Mouse (Mus musculus) intestine, embryonic 16.5 days (tissue): ENCODE measurements around the gene Aup1. TPM values are rescaled to one million over a fixed set of nuclear protein-coding genes. Genes with fewer than 3 reads are reported as not detected.

Experiments used
- ATAC-seq: fragments of 200-750 bp; cut with Nextera tagmentation; 2 replicates; pipeline ENCODE4 v1.8.0; 2017; ENCODE audit warnings: moderate TSS enrichment, moderate library complexity
- H3K27ac ChIP-seq: fragments of 300-500 bp; sonication (generic); 2 replicates; pipeline ENCODE4 v1.5.1; 2014; ENCODE audit warnings: mild to moderate bottlenecking, low read length
- H3K27me3 ChIP-seq: fragments of 300-500 bp; sonication (generic); replicated peaks from 2 replicates; pipeline ENCODE4 v1.6.1; 2014; ENCODE audit warnings: low read length, control low read depth, mixed read lengths; ENCODE audit not compliant: control insufficient read depth, insufficient read depth
- H3K36me3 ChIP-seq: fragments of 300-500 bp; sonication (generic); 2 replicates; pipeline ENCODE4 v1.6.1; 2014; ENCODE audit warnings: low read length, control low read depth; ENCODE audit not compliant: control insufficient read depth, insufficient read depth
- H3K4me1 ChIP-seq: fragments of 300-500 bp; sonication (generic); 2 replicates; pipeline ENCODE4 v1.6.1; 2014; ENCODE audit warnings: low read length, control low read depth, mixed read lengths; ENCODE audit not compliant: control insufficient read depth, insufficient read depth
- H3K4me2 ChIP-seq: fragments of 300-500 bp; sonication (generic); 2 replicates; pipeline ENCODE4 v1.6.1; 2014; ENCODE audit warnings: low read depth, low read length, control low read depth
- H3K4me3 ChIP-seq: fragments of 300-500 bp; sonication (generic); 2 replicates; pipeline ENCODE4 v1.5.1; 2014; ENCODE audit warnings: mild to moderate bottlenecking, low read length
- H3K9ac ChIP-seq: fragments of 300-500 bp; sonication (generic); 2 replicates; pipeline ENCODE4 v1.6.1; 2014; ENCODE audit warnings: low read depth, low read length
- H3K9me3 ChIP-seq: fragments of 300-500 bp; sonication (generic); 2 replicates; pipeline ENCODE4 v1.6.1; 2016; ENCODE audit warnings: low read length, control low read depth; ENCODE audit not compliant: control insufficient read depth
- WGBS: fragments of 180-500 bp; shearing (Covaris S2); extraction: QIAGEN DNeasy Blood & Tissue Kit; methylation state at CpG from one replicate; pipeline ENCODE4 v1.1.7; 2014; 5-methylcytosine and 5-hydroxymethylcytosine counted together
- polyA plus RNA-seq: library from polyadenylated mRNA; unstranded; fragments of >200 nt; fragmentation: Nextera tagmentation; extraction: Ambion mirVana; gene quantifications from 2 replicates; pipeline ENCODE4 v1.2.1, GENCODE M21; 2015

Aup1 gene
- polyA plus RNA-seq, 1 experiment from 2014 or later = 265 TPM

GRCm38 (mm10) chr6:83025221-83025620 is 29.1 kb upstream of the Aup1 start:
- H3K4me1 ChIP-seq = no peaks in the 10 kb centered on the region
- peaks cover 3% of the 10 kb centered on the region for H3K27me3 ChIP-seq
- WGBS = 95% methylated on average over 4 of the region's 4 CpGs
- no peak overlapping the region for H3K4me3 ChIP-seq
- H3K9ac ChIP-seq = no peak overlapping the region
- H3K9me3 ChIP-seq = no peaks in the 10 kb centered on the region
- ATAC-seq = no peak
- no peak overlapping the region for H3K27ac ChIP-seq
- no peak overlapping the region for H3K4me2 ChIP-seq
- no peaks in the 10 kb centered on the region for H3K36me3 ChIP-seq

GRCm38 (mm10) chr6:83027293-83027692 is 27.0 kb upstream of the Aup1 start:
- no peak overlapping the region for H3K27ac ChIP-seq
- no peak overlapping the region for H3K4me2 ChIP-seq
- no peaks in the 10 kb centered on the region for H3K9me3 ChIP-seq
- peaks cover 5% of the 10 kb centered on the region for H3K4me1 ChIP-seq
- no peak overlapping the region for H3K9ac ChIP-seq
- H3K27me3 ChIP-seq = peaks cover 3% of the 10 kb centered on the region
- no peak for ATAC-seq
- H3K4me3 ChIP-seq = no peak overlapping the region
- 82% methylated on average over 8 of the region's 8 CpGs for WGBS
- no peaks in the 10 kb centered on the region for H3K36me3 ChIP-seq

- H3K9ac ChIP-seq = no peak overlapping the region
Observed at GRCm38 (mm10) chr6:83027706-83028105, 26.6 kb upstream of the Aup1 start.

DNA sequence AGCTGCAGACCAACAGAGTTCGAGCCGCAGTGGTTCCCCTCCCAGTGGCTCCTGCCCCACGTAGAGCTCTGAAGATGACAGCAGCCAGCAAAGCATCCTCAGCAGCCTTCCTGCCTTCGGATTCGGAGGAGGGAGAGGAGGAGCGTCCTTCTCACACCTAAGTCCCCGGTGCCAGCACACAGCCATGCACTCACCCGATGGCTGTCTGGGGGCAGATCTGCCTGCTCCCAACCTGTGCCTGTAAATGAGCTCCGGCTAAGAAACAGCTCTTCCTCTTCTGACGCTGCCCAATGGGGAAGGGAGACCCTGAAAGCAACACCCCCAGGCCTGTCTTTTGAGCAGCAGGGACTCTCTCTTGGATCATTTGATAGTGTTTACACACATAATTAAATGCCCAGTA is 24.5 kb upstream of the Aup1 start:
- no peak for ATAC-seq
- Histone ChIP-seq H3K4me2 (no peak overlapping the region), H3K4me3 (no peak overlapping the region), H3K27me3 (peaks cover 3% of the 10 kb centered on the region), H3K9ac (no peak overlapping the region), H3K36me3 (no peaks in the 10 kb centered on the region), H3K4me1 (peaks cover 13% of the 10 kb centered on the region), H3K9me3 (no peaks in the 10 kb centered on the region), H3K27ac (no peak overlapping the region)
- WGBS = 45% methylated on average over 10 of the region's 10 CpGs

More at GRCm38 (mm10) chr6:83027706-83028105, 26.6 kb upstream of the Aup1 start:
- H3K27ac ChIP-seq = no peak overlapping the region
- no peak overlapping the region for H3K4me3 ChIP-seq
- no peaks in the 10 kb centered on the region for H3K36me3 ChIP-seq
- H3K27me3 ChIP-seq = peaks cover 3% of the 10 kb centered on the region
- WGBS = 51% methylated on average over 7 of the region's 9 CpGs
- H3K4me2 ChIP-seq = no peak overlapping the region
- H3K9me3 ChIP-seq = no peaks in the 10 kb centered on the region
- H3K4me1 ChIP-seq = peaks cover 8% of the 10 kb centered on the region
- no peak for ATAC-seq

DNA sequence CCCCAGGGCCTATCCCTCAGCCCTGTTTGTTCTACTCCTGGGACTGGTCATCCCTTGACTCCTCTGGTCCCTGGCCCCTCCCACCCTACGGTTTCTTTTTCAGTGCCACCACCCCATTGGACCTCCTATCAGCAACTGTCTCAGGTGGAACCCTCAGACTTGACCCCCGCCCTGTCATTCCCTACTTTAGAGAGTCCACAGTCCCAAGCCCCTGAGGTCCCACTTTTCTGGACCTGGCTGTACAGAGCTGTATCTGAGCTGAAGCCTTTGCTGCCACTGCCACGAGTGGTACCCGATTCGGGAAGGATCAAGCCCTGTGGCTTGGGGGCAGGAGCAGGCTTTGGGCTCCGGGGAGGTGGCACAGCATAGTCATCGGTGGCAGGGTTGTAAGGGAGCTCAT is 23.2 kb upstream of the Aup1 start:
- 79% methylated on average over 7 of the region's 7 CpGs for WGBS
- Histone ChIP-seq H3K9ac (no peak overlapping the region), H3K4me1 (peaks cover 18% of the 10 kb centered on the region), H3K27me3 (peaks cover 10% of the 10 kb centered on the region), H3K36me3 (no peaks in the 10 kb centered on the region), H3K9me3 (no peaks in the 10 kb centered on the region), H3K27ac (no peak overlapping the region), H3K4me3 (no peak overlapping the region), H3K4me2 (no peak overlapping the region)
- ATAC-seq = no peak

- H3K9me3 ChIP-seq = no peaks in the 10 kb centered on the region
- H3K4me3 ChIP-seq = peak overlapping the region; percentile 77
- H3K36me3 ChIP-seq = no peaks in the 10 kb centered on the region
- H3K4me1 ChIP-seq = peaks cover 18% of the 10 kb centered on the region
- 41% methylated on average over 18 of the region's 18 CpGs for WGBS
- no peak for ATAC-seq
- no peak overlapping the region for H3K27ac ChIP-seq
- H3K9ac ChIP-seq = peak overlapping the region; percentile 37; the same call in 1 of the 2 replicates
- H3K27me3 ChIP-seq = peaks cover 10% of the 10 kb centered on the region
- peak overlapping the region; percentile 94 for H3K4me2 ChIP-seq
Observed at GRCm38 (mm10) chr6:83031921-83032590, 22.3 kb upstream of the Aup1 start.

GRCm38 (mm10) chr6:83032769-83033191 is 21.5 kb upstream of the Aup1 start:
- Histone ChIP-seq H3K4me3 (peak overlapping the region; percentile 77), H3K4me2 (peak overlapping the region; percentile 94), H3K4me1 (peaks cover 18% of the 10 kb centered on the region), H3K9ac (peak overlapping the region; percentile 78), H3K9me3 (no peaks in the 10 kb centered on the region), H3K27ac (peak overlapping the region; percentile 84), H3K36me3 (no peaks in the 10 kb centered on the region), H3K27me3 (peaks cover 10% of the 10 kb centered on the region)
- WGBS = under 1% methylated on average over 31 of the region's 31 CpGs
- ATAC-seq = peak; percentile 64

DNA sequence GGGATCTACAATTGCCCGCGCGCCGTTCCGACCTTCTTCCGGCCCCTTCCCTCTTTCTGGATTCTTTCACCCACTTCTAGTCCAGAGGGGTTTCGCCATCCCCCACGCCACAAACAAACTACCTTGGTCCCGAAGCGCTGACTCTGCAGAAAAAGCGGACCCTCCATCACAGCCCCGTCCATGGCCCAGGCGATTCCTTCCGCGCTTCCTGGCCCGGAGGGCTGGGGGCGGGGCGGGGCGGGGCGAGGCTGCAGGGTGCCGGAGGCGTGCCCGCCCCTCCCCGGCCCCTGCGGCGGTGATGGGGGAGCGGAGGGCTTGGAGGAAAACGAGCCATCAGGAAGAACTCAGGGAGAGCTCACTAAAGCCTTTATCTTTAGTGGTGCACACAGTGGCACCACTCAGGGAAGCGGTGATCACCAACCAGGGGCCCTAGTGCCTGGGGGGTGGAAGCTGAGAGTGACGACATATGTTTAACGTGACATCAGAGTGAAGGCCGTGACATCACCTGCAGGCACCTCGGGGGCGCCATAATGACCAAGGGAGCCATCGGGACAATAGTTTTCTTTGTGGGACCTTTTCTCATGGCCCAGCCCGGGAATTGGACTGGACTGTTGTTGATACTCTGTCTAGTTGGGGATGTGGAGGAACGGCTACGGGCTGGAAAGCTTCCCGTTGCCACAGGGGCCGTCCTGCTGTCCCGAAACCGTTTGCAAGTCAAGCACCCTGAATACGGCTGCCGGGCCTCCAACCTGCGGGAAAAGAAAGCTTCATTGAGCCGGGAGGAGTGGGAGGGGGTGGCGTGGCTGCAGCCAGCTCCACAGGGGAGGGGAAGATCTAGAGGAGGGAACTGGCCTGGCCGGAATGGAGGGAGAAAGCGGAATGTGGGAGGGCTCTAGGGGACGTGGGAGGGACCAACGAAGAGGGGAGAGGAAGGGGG is 20.8 kb upstream of the Aup1 start, which contains the start of the genes Dok1 and Loxl3:
Gene Dok1, minus strand, starts transcription at position 223 of the 937 bp plus-strand sequence.
Gene Loxl3, plus strand, starts transcription at position 925 of the 937 bp plus-strand sequence.
- Histone ChIP-seq H3K9me3 (no peaks in the 10 kb centered on the region), H3K4me2 (peak within 1 kb of the TSS; percentile 94), H3K4me1 (peaks cover 21% of the 10 kb centered on the region), H3K27ac (peak within 1 kb of the TSS; percentile 84), H3K9ac (peak within 1 kb of the TSS; percentile 78), H3K36me3 (no peaks in the 10 kb centered on the region), H3K4me3 (peak within 1 kb of the TSS; percentile 77), H3K27me3 (peaks cover 10% of the 10 kb centered on the region)
- peak; percentile 91 for ATAC-seq
- under 1% methylated on average over 51 of the region's 51 CpGs for WGBS

GRCm38 (mm10) chr6:83034463-83035055 is 19.8 kb upstream of the Aup1 start:
- H3K27ac ChIP-seq = peak overlapping the region; percentile 84

More at GRCm38 (mm10) chr6:83034463-83035055, 19.8 kb upstream of the Aup1 start:
- H3K27me3 ChIP-seq = peaks cover 10% of the 10 kb centered on the region
- no peaks in the 10 kb centered on the region for H3K36me3 ChIP-seq
- H3K4me2 ChIP-seq = peak overlapping the region; percentile 94
- peak overlapping the region; percentile 77 for H3K4me3 ChIP-seq
- peak overlapping the region; percentile 78 for H3K9ac ChIP-seq
- no peaks in the 10 kb centered on the region for H3K9me3 ChIP-seq
- 31% methylated on average over 5 of the region's 5 CpGs for WGBS
- peaks cover 27% of the 10 kb centered on the region for H3K4me1 ChIP-seq
- ATAC-seq = no peak
